Mouse (Mus musculus): ENCODE measurements around the gene Grid1.

Grid1 gene

GRCm38 (mm10) chr14:35112327-35113275 lies 292.7 kb downstream of the Grid1 start:
- in situ Hi-C loops (cut with MboI, MseI), result no loop called here

GRCm38 (mm10) chr14:35113276-35113645 lies 293.4 kb downstream of the Grid1 start:
- in situ Hi-C loops (cut with MboI, MseI), result no loop called here

- in situ Hi-C loops (cut with MboI, MseI), result no loop called here
Measured at GRCm38 (mm10) chr14:35115913-35116312, 296.0 kb downstream of the Grid1 start.

- in situ Hi-C loops (cut with MboI, MseI), result no loop called here
Measured at GRCm38 (mm10) chr14:35120089-35120488, 300.2 kb downstream of the Grid1 start.

GRCm38 (mm10) chr14:35120905-35121304 lies 301.0 kb downstream of the Grid1 start:
- in situ Hi-C loops (cut with MboI, MseI), result no loop called here

- in situ Hi-C loops (cut with MboI, MseI), result no loop called here
Measured at GRCm38 (mm10) chr14:35122111-35122510, 302.2 kb downstream of the Grid1 start.

- in situ Hi-C loops (cut with MboI, MseI), result no loop called here
Measured at GRCm38 (mm10) chr14:35123260-35123875, 303.5 kb downstream of the Grid1 start.

- in situ Hi-C loops (cut with MboI, MseI), result no loop called here
Measured at GRCm38 (mm10) chr14:35127616-35128015, 307.7 kb downstream of the Grid1 start.

- in situ Hi-C loops (cut with MboI, MseI), result no loop called here
Measured at GRCm38 (mm10) chr14:35135056-35135455, 315.1 kb downstream of the Grid1 start.

GRCm38 (mm10) chr14:35138069-35138468 lies 318.2 kb downstream of the Grid1 start:
- in situ Hi-C loops (cut with MboI, MseI), result no loop called here

GRCm38 (mm10) chr14:35139824-35140223 lies 319.9 kb downstream of the Grid1 start:
- in situ Hi-C loops (cut with MboI, MseI), result no loop called here

- in situ Hi-C loops (cut with MboI, MseI), result no loop called here
Measured at GRCm38 (mm10) chr14:35152450-35152849, 332.5 kb downstream of the Grid1 start.

GRCm38 (mm10) chr14:35153701-35154277 lies 333.9 kb downstream of the Grid1 start:
- in situ Hi-C loops (cut with MboI, MseI), result no loop called here

GRCm38 (mm10) chr14:35154364-35154763 lies 334.5 kb downstream of the Grid1 start:
- in situ Hi-C loops (cut with MboI, MseI), result no loop called here

GRCm38 (mm10) chr14:35157069-35157655 lies 337.3 kb downstream of the Grid1 start:
- in situ Hi-C loops (cut with MboI, MseI), result no loop called here

- in situ Hi-C loops (cut with MboI, MseI), result no loop called here
Measured at GRCm38 (mm10) chr14:35159296-35159695, 339.4 kb downstream of the Grid1 start.

GRCm38 (mm10) chr14:35167451-35167850 lies 347.5 kb downstream of the Grid1 start:
- in situ Hi-C loops (cut with MboI, MseI), result no loop called here

- in situ Hi-C loops (cut with MboI, MseI), result no loop called here
Measured at GRCm38 (mm10) chr14:35173861-35174260, 354.0 kb downstream of the Grid1 start.

GRCm38 (mm10) chr14:35176021-35176420 lies 356.1 kb downstream of the Grid1 start:
- in situ Hi-C loops (cut with MboI, MseI), result loop anchor here (5.0 kb wide), 1 partner anchor 51 kb away; no protein-coding TSS in a partner anchor

GRCm38 (mm10) chr14:35179076-35179475 lies 359.2 kb downstream of the Grid1 start:
- in situ Hi-C loops (cut with MboI, MseI), result loop anchor here (5.0 kb wide), 1 partner anchor 48 kb away; no protein-coding TSS in a partner anchor

- in situ Hi-C loops (cut with MboI, MseI), result loop anchor here (5.0 kb wide), 1 partner anchor 67 kb away; no protein-coding TSS in a partner anchor
Measured at GRCm38 (mm10) chr14:35185399-35185798, 365.5 kb downstream of the Grid1 start.

GRCm38 (mm10) chr14:35192256-35192655 lies 372.3 kb downstream of the Grid1 start:
- in situ Hi-C loops (cut with MboI, MseI), result no loop called here

Measured in T-helper 2 cell (primary cell).